11 mouse cellular contexts compared by ENCODE assay signal in the genomic region with DNA sequence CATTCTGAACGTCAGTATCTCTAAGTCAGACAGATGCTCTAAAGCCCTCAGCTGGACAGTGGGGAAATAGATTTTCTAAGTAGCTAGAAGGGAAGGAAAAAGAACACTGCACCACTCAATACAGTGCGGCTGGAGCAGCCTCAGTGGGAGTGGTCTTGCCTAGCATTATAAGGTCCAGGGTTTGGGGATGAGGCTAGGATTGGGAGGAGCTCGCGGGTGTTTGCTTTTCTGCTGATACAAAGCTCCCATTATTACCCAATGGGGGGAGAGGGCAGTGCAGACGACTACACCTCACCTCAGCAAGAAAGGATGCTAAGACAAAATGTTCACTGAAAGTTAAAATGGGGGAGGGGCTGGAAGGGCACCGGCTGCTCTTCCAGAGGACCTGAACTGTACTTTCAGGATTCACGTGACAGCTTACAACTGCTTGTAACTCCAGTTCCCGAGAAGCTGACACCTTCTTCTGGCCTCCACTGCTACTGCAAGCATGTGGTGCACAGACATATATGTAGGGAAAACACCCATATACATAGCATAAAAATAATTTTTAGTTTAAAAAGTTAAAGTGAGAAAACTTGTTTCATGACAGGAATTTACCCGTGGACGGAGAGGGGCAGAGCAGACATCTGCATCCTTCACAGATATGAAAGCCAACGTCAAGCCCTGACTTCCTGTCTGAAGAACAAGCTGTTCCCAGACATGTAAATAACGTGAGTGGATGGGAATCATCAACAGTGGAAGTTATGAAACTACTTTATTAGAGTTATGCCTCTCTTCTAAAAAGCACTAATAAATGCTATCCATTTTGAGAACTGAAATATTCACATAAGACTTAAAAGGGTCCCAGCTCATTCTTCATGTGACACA. TPM values are rescaled to one million over a fixed set of nuclear protein-coding genes. Genes with fewer than 3 reads are reported as not detected.
DNase-seq lines count a peak whose midpoint lies in the region; ATAC-seq and TF ChIP-seq lines count a peak whose summit lies in the region.
"Had no signal": no experiment of that assay in that cellular context is flagged by ENCODE, and none has a peak within 500 bp of the region (broad histone marks: within the 10 kb centered on the region; RNA-seq: fewer than 3 reads in every experiment).

No protein-coding gene starts in this region.

- no peaks in the 10 kb centered on the region for H3K27me3 ChIP-seq in cerebellum, adult 2 months (ENCODE audit: control insufficient read depth, insufficient read depth, low read length)
- H3K27me3 ChIP-seq in midbrain, embryonic 16.5 days (ENCODE audit: control insufficient read depth, insufficient read depth, low read depth, low read length): no peaks in the 10 kb centered on the region
- no peaks in the 10 kb centered on the region for H3K27me3 ChIP-seq in midbrain, embryonic 14.5 days (ENCODE audit: control insufficient read depth, insufficient read depth, low read length)
- H3K27me3 ChIP-seq in liver, embryonic 12.5 days (replicated peaks): no peaks in the 10 kb centered on the region
- H3K27me3 ChIP-seq in stomach, embryonic 15.5 days (replicated peaks): no peaks in the 10 kb centered on the region
- no peaks in the 10 kb centered on the region for H3K27me3 ChIP-seq in forebrain, embryonic 14.5 days (replicated peaks; ENCODE audit: control insufficient read depth, insufficient read depth, low read length)

- no peak overlapping the region for H3K9ac ChIP-seq in midbrain, embryonic 16.5 days (ENCODE audit: low read depth, low read length)
- H3K9ac ChIP-seq in midbrain, embryonic 14.5 days (replicated peaks; ENCODE audit: low read length): no peak overlapping the region
- H3K9ac ChIP-seq in liver, embryonic 12.5 days: no peak overlapping the region
- H3K9ac ChIP-seq in stomach, embryonic 15.5 days: no peak overlapping the region
- H3K9ac ChIP-seq in forebrain, embryonic 14.5 days (ENCODE audit: low read length): no peak overlapping the region

- H3K9me3 ChIP-seq in midbrain, embryonic 16.5 days (replicated peaks; ENCODE audit: control insufficient read depth, low read length, poor library complexity, severe bottlenecking): no peaks in the 10 kb centered on the region
- H3K9me3 ChIP-seq in midbrain, embryonic 14.5 days (ENCODE audit: control insufficient read depth, low read length): no peaks in the 10 kb centered on the region
- H3K9me3 ChIP-seq in liver, embryonic 12.5 days (replicated peaks): no peaks in the 10 kb centered on the region
- no peaks in the 10 kb centered on the region for H3K9me3 ChIP-seq in stomach, embryonic 15.5 days
- H3K9me3 ChIP-seq in forebrain, embryonic 14.5 days (replicated peaks; ENCODE audit: control insufficient read depth, low read length): no peaks in the 10 kb centered on the region

- ATAC-seq in midbrain, embryonic 16.5 days: no peak
- ATAC-seq in midbrain, embryonic 14.5 days (ENCODE audit: low FRiP score, low TSS enrichment): no peak
- no peak for ATAC-seq in liver, embryonic 12.5 days
- ATAC-seq in stomach, embryonic 15.5 days (ENCODE audit: insufficient read depth, low FRiP score, low read depth): peak; percentile 53; the same call in 1 of the 2 replicates
- no peak for ATAC-seq in forebrain, embryonic 14.5 days

- 0 out of 2 replicates have a peak overlapping the region, but pooled peaks have one; percentile 7 for H3K27ac ChIP-seq in cerebellum, adult 2 months (ENCODE audit: insufficient read depth, low read length)
- 0 out of 2 replicates have a peak overlapping the region, but pooled peaks have one; percentile 5 for H3K27ac ChIP-seq in midbrain, embryonic 16.5 days (ENCODE audit: low read length)
- no peak overlapping the region for H3K27ac ChIP-seq in midbrain, embryonic 14.5 days (replicated peaks; ENCODE audit: low read depth, low read length)
- H3K27ac ChIP-seq in liver, embryonic 12.5 days: peak overlapping the region; percentile 51; the same call in 1 of the 2 replicates
- peak overlapping the region; percentile 74; the same call in 1 of the 2 replicates for H3K27ac ChIP-seq in stomach, embryonic 15.5 days
- H3K27ac ChIP-seq in forebrain, embryonic 14.5 days (ENCODE audit: low read depth, low read length): no peak overlapping the region

- no peak for DNase-seq in cerebellum, adult 2 months
- DNase-seq in cerebellum, postnatal 14 days: no peak
- no peak for DNase-seq in midbrain, embryonic 14.5 days
- DNase-seq in layer of hippocampus, postnatal 10 days (ENCODE audit: low spot score in 2 of 2): no peak
- DNase-seq in forebrain, embryonic 14.5 days (ENCODE audit: low spot score): no peak
- DNase-seq: cerebellum, postnatal 36 days had no signal

- no peak for TF ChIP-seq POLR2A in cerebellum, adult 2 months (IDR thresholded peaks at IDR 0.05; ENCODE audit: borderline replicate concordance, insufficient read depth, low read length)

- H3K4me1 ChIP-seq in cerebellum, adult 2 months (ENCODE audit: control insufficient read depth, insufficient read depth, low read length): no peaks in the 10 kb centered on the region
- no peaks in the 10 kb centered on the region for H3K4me1 ChIP-seq in midbrain, embryonic 16.5 days (ENCODE audit: control insufficient read depth, insufficient read depth, low read length)
- no peaks in the 10 kb centered on the region for H3K4me1 ChIP-seq in midbrain, embryonic 14.5 days (ENCODE audit: control insufficient read depth, insufficient read depth, low read length)
- H3K4me1 ChIP-seq in liver, embryonic 12.5 days: 0 out of 2 replicates have a peak, but pooled peaks cover 6% of the 10 kb centered on the region
- H3K4me1 ChIP-seq in stomach, embryonic 15.5 days: peaks cover 7% of the 10 kb centered on the region; the same call in 1 of the 2 replicates
- no peaks in the 10 kb centered on the region for H3K4me1 ChIP-seq in forebrain, embryonic 14.5 days (ENCODE audit: control insufficient read depth, insufficient read depth, low read length)

- no peaks in the 10 kb centered on the region for H3K36me3 ChIP-seq in midbrain, embryonic 16.5 days (ENCODE audit: control insufficient read depth, insufficient read depth, low read length)
- peaks cover 20% of the 10 kb centered on the region for H3K36me3 ChIP-seq in midbrain, embryonic 14.5 days (ENCODE audit: control insufficient read depth, insufficient read depth, low read length)
- no peaks in the 10 kb centered on the region for H3K36me3 ChIP-seq in liver, embryonic 12.5 days
- H3K36me3 ChIP-seq in stomach, embryonic 15.5 days: no peaks in the 10 kb centered on the region
- 0 out of 2 replicates have a peak, but pooled peaks cover 7% of the 10 kb centered on the region for H3K36me3 ChIP-seq in forebrain, embryonic 14.5 days (ENCODE audit: control insufficient read depth, insufficient read depth, low read length)

- no peak overlapping the region for H3K4me2 ChIP-seq in midbrain, embryonic 16.5 days (ENCODE audit: low read length)
- no peak overlapping the region for H3K4me2 ChIP-seq in midbrain, embryonic 14.5 days (ENCODE audit: low read length)
- H3K4me2 ChIP-seq in liver, embryonic 12.5 days: no peak overlapping the region
- H3K4me2 ChIP-seq in stomach, embryonic 15.5 days: no peak overlapping the region
- no peak overlapping the region for H3K4me2 ChIP-seq in forebrain, embryonic 14.5 days (ENCODE audit: low read length)

- TF ChIP-seq CTCF in cerebellum, adult 2 months (IDR thresholded peaks at IDR 0.05; ENCODE audit: borderline replicate concordance, insufficient read depth, low read depth, low read length): no peak

- 66% methylated on average over 12 of the region's 12 CpGs for WGBS in cerebellum, adult 2 months
- WGBS in midbrain, embryonic 16.5 days: 64% methylated on average over 12 of the region's 12 CpGs
- 66% methylated on average over 12 of the region's 12 CpGs for WGBS in midbrain, embryonic 14.5 days
- 27% methylated on average over 12 of the region's 12 CpGs for WGBS in liver, embryonic 12.5 days (ENCODE audit: insufficient replicate concordance)
- WGBS in stomach, embryonic 15.5 days: 24% methylated on average over 12 of the region's 12 CpGs
- 53% methylated on average over 12 of the region's 12 CpGs for WGBS in forebrain, embryonic 14.5 days

- no peak overlapping the region for H3K4me3 ChIP-seq in cerebellum, adult 2 months (replicated peaks; ENCODE audit: insufficient read depth, low read depth, low read length)
- no peak overlapping the region for H3K4me3 ChIP-seq in midbrain, embryonic 16.5 days (ENCODE audit: low read depth, low read length)
- no peak overlapping the region for H3K4me3 ChIP-seq in midbrain, embryonic 14.5 days (replicated peaks; ENCODE audit: low read depth, low read length)
- H3K4me3 ChIP-seq in liver, embryonic 12.5 days: no peak overlapping the region
- H3K4me3 ChIP-seq in stomach, embryonic 15.5 days (replicated peaks): no peak overlapping the region
- H3K4me3 ChIP-seq in forebrain, embryonic 14.5 days (ENCODE audit: low read depth, low read length): no peak overlapping the region

RNA-seq across cellular contexts. Expression of a gene that starts 32.9 kb away (rescaled TPM):
- polyA plus RNA-seq in cerebellum, adult 2 months (2012; rRNA removed): 7.4 TPM in 2 replicates
- polyA plus RNA-seq in midbrain, embryonic 16.5 days (2015; fragmentation: Nextera tagmentation; extraction: Ambion mirVana): 57.9 and 58.5 TPM in 2 replicates
- polyA plus RNA-seq in midbrain, embryonic 14.5 days (2014; fragmentation: Nextera tagmentation; extraction: Ambion mirVana): 36.5 and 59.7 TPM in 2 replicates
- 3.4 and 3.8 TPM in 2 replicates for polyA plus RNA-seq in liver, embryonic 12.5 days (2016; fragmentation: Nextera tagmentation; extraction: Ambion mirVana)
- polyA plus RNA-seq in stomach, embryonic 15.5 days (2015; fragmentation: Nextera tagmentation; extraction: Ambion mirVana): 22.9 and 23.0 TPM in 2 replicates
- 10 to 100 TPM; 38.0 to 46.6 TPM for total RNA-seq in layer of hippocampus, postnatal 10 days (2021)
- 42.8 and 51.3 TPM in 2 replicates for polyA plus RNA-seq in forebrain, embryonic 14.5 days (2014; fragmentation: Nextera tagmentation; extraction: Ambion mirVana)

RNA-seq across cellular contexts. Expression of a gene that starts 46.6 kb away (rescaled TPM):
- polyA plus RNA-seq in cerebellum, adult 2 months (2012; rRNA removed): not detected in 2 replicates
- not detected in 2 replicates for polyA plus RNA-seq in midbrain, embryonic 16.5 days (2015; fragmentation: Nextera tagmentation; extraction: Ambion mirVana)
- not detected in 2 replicates for polyA plus RNA-seq in midbrain, embryonic 14.5 days (2014; fragmentation: Nextera tagmentation; extraction: Ambion mirVana)
- not detected in 2 replicates for polyA plus RNA-seq in liver, embryonic 12.5 days (2016; fragmentation: Nextera tagmentation; extraction: Ambion mirVana)
- polyA plus RNA-seq in stomach, embryonic 15.5 days (2015; fragmentation: Nextera tagmentation; extraction: Ambion mirVana): not detected in 2 replicates
- total RNA-seq in layer of hippocampus, postnatal 10 days (2021): not detected
- not detected in 2 replicates for polyA plus RNA-seq in forebrain, embryonic 14.5 days (2014; fragmentation: Nextera tagmentation; extraction: Ambion mirVana)
- total RNA-seq: left cerebral cortex, postnatal 36 days had no signal
- polyA plus RNA-seq: frontal cortex, adult 2 months had no signal

RNA-seq across cellular contexts. Expression of a gene that starts 58.3 kb away (rescaled TPM):
- 0.40 and 0.44 TPM in 2 replicates for polyA plus RNA-seq in cerebellum, adult 2 months (2012; rRNA removed)
- polyA plus RNA-seq in midbrain, embryonic 16.5 days (2015; fragmentation: Nextera tagmentation; extraction: Ambion mirVana): 0.83 and 0.89 TPM in 2 replicates
- 0.65 and 0.93 TPM in 2 replicates for polyA plus RNA-seq in midbrain, embryonic 14.5 days (2014; fragmentation: Nextera tagmentation; extraction: Ambion mirVana)
- polyA plus RNA-seq in liver, embryonic 12.5 days (2016; fragmentation: Nextera tagmentation; extraction: Ambion mirVana): 0.24 and 0.25 TPM in 2 replicates
- 2.8 and 3.6 TPM in 2 replicates for polyA plus RNA-seq in stomach, embryonic 15.5 days (2015; fragmentation: Nextera tagmentation; extraction: Ambion mirVana)
- under 1 TPM; 0.74 to 0.89 TPM for total RNA-seq in layer of hippocampus, postnatal 10 days (2021)
- polyA plus RNA-seq in forebrain, embryonic 14.5 days (2014; fragmentation: Nextera tagmentation; extraction: Ambion mirVana): 0.38 and 0.83 TPM in 2 replicates

Comparison
In these comparisons a context has a peak if more than half of its experiments do, and no peak if none do; other contexts are left out.
1. H3K27ac ChIP-seq: peak in cerebellum, adult 2 months (single experiment), midbrain, embryonic 16.5 days (single experiment), liver, embryonic 12.5 days (single experiment) and stomach, embryonic 15.5 days (single experiment); none in midbrain, embryonic 14.5 days (single experiment) and forebrain, embryonic 14.5 days (single experiment).